Mouse (Mus musculus): ENCODE data around the gene Cops9.

DNA sequence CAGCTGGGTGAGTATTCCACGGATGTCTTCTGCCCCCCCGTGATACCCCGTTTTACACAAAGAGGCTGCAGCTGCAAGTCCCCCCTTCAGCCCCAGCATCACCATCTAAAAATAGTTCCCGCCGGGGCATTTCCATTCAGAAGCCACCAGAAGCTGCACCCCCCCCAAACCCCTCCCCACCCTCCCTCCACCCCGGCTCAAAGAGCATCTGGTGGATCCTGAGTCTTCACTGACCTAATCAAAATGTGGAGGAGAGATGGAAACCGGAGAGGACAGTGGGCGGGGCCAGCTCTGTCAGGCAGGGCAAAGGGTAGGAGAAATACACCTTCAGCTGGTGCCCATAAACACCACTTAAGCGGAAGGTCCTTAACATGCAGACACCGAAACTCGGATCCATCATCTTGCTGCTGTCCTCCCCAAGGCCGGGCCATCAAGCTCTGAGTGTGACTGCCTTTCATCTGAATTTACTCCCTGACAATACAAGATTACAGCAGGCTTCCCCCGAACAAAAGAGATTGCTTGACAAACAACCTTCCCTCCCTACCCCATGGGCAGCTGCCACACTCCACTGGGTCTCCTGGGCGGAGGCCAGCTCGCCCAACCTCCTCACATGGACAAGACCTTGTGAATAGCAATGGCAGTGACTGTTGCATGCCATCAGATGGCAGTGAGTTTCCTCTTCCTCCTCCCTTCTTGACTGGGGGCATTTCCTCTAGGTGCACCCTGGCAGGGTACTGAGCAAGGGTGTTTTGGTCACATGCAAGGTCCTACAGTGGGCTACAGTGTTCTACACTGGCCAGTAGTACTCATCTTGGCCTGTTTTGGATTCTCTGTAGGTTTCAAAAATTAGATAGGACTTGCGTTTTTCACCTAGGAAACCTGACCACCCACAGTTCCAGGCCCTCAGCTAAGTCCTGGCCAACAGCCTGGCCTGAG, 39.2 kb upstream of the Cops9 start:
- no peak for TF ChIP-seq CTCF (conservative IDR thresholded peaks at IDR 0.05; ENCODE audit: insufficient read depth, insufficient read length, low read depth, low read length)
- no peak for TF ChIP-seq POLR2A (IDR thresholded peaks at IDR 0.05; ENCODE audit: low read depth, low read length)

Measured in kidney, adult 2 months (tissue).